Mouse (Mus musculus): ENCODE data around the gene Olfr1463.

Olfr1463 gene

GRCm38 (mm10) chr19:13231028-13231427 lies at the start of gene Olfr1463:
Gene Olfr1463 (plus strand): TSS chr19:13231328.
- DNase-seq, result no peak

DNA sequence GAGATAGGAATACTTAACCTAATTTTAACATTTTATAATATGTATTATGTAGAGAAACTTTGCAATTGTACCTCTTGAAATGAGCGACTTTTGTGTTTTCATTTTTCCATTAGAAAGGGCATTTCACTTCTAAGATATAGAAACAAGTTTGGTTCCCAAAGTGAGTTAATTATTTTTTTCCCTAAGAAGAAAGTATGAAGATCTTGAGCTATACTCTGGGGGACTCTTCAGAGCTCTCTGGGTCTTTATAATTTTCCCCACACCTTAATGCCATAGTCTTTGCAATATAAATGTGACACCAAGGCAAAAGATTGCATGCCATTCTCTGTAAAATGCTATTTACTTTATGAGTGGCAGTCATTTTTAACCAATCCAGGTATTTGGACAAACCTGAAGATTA lies 45.7 kb upstream of the Olfr1463 start, which contains the start of gene Olfr1462:
TSS of gene Olfr1462 (plus strand) at position 301 of the 400 bp plus-strand sequence.
- no peak for DNase-seq

GRCm38 (mm10) chr19:13221666-13222065 lies 9.5 kb upstream of the Olfr1463 start:
- DNase-seq, result no peak
